Mouse (Mus musculus) natural killer cell, adult 2 months (primary cell): Measurements from ENCODE around the gene Sycp2.
"Not testable (repeated sequence)": the region's sequence is repeated elsewhere in the genome, so short reads cannot be mapped to it uniquely, and the experiment has no call there.

ENCODE experiments used
- DNase-seq, 2 experiments: peaks; one replicate each; pipeline ENCODE4 v3.0.0; 2022; ENCODE audit warnings: low spot score in 2 of 2

Sycp2 gene

GRCm38 (mm10) chr2:178413481-178414260 is 6.2 kb upstream of the Sycp2 start:
- no peak for DNase-seq

- DNase-seq = no peak
Observed at GRCm38 (mm10) chr2:178413081-178413480, 5.6 kb upstream of the Sycp2 start.

GRCm38 (mm10) chr2:178412598-178412997 is 5.1 kb upstream of the Sycp2 start:
- DNase-seq = no peak

- DNase-seq = no peak
Observed at GRCm38 (mm10) chr2:178410286-178410685, 2.8 kb upstream of the Sycp2 start.

- no peak for DNase-seq
Observed at GRCm38 (mm10) chr2:178409024-178409423, 1.5 kb upstream of the Sycp2 start.

GRCm38 (mm10) chr2:178342597-178342996 is 64.9 kb downstream of the Sycp2 start:
- no peak for DNase-seq

- not testable (repeated sequence) for DNase-seq
Observed at GRCm38 (mm10) chr2:178342105-178342504, 65.4 kb downstream of the Sycp2 start.

- peak in 1 of 2 experiments; percentile 17 for DNase-seq
Observed at GRCm38 (mm10) chr2:178339044-178339443, 68.4 kb downstream of the Sycp2 start.

GRCm38 (mm10) chr2:178337878-178338277 is 69.6 kb downstream of the Sycp2 start:
- no peak for DNase-seq

GRCm38 (mm10) chr2:178329986-178330385 is 77.5 kb downstream of the Sycp2 start:
- no peak for DNase-seq

- DNase-seq = no peak
Observed at GRCm38 (mm10) chr2:178329551-178329950, 77.9 kb downstream of the Sycp2 start.

GRCm38 (mm10) chr2:178327466-178328040 is 79.9 kb downstream of the Sycp2 start:
- peak; percentile 53 to 69 for DNase-seq

GRCm38 (mm10) chr2:178326750-178327465 is 80.6 kb downstream of the Sycp2 start:
- DNase-seq = no peak

GRCm38 (mm10) chr2:178326067-178326466 is 81.4 kb downstream of the Sycp2 start:
- no peak for DNase-seq

- peak in 1 of 2 experiments; percentile 6 for DNase-seq
Observed at GRCm38 (mm10) chr2:178324818-178325217, 82.7 kb downstream of the Sycp2 start.

- DNase-seq = no peak
Observed at GRCm38 (mm10) chr2:178324410-178324809, 83.1 kb downstream of the Sycp2 start.

GRCm38 (mm10) chr2:178321271-178321670 is 86.2 kb downstream of the Sycp2 start:
- no peak for DNase-seq

GRCm38 (mm10) chr2:178319766-178320165 is 87.7 kb downstream of the Sycp2 start:
- DNase-seq = no peak

GRCm38 (mm10) chr2:178316281-178316680 is 91.2 kb downstream of the Sycp2 start:
- no peak for DNase-seq

GRCm38 (mm10) chr2:178313539-178313938 is 93.9 kb downstream of the Sycp2 start:
- no peak for DNase-seq

- DNase-seq = no peak
Observed at GRCm38 (mm10) chr2:178304669-178305068, 102.8 kb downstream of the Sycp2 start.

GRCm38 (mm10) chr2:178304188-178304529 is 103.3 kb downstream of the Sycp2 start:
- DNase-seq = no peak
